Mouse (Mus musculus): ENCODE measurements at regions not wholly inside any gene's neighbourhood (a gene's known extent, or its start where the extent isn't known, plus 50 kb on each side); places are given as distances from the start of the nearest gene placed in this dataset.

- TF ChIP-seq MAZ (IDR thresholded peaks at IDR 0.05; ENCODE audit: low read depth, low read length) (no peak), POLR2A (IDR thresholded peaks at IDR 0.05; ENCODE audit: control insufficient read depth in 1 of 2, insufficient read depth in 1 of 2, low read depth in 1 of 2, low read length in 2 of 2, poor library complexity in 1 of 2) (no peak), SMC3 (IDR thresholded peaks at IDR 0.05; ENCODE audit: low read depth, low read length) (no peak), CTCF (IDR thresholded peaks at IDR 0.05 in 2 of 3, conservative IDR thresholded peaks at IDR 0.05 in 1 of 3; ENCODE audit: control insufficient read depth in 1 of 3, insufficient read depth in 1 of 3, low read depth in 2 of 3, low read length in 3 of 3, poor library complexity in 1 of 3, severe bottlenecking in 1 of 3) (no peak)
Measured at GRCm38 (mm10) chr8:18346248-18346647, 631.8 kb downstream of the Defb40 start.
